Mouse (Mus musculus): ENCODE data around the gene B3gnt8. TPM values are rescaled to one million over a fixed set of nuclear protein-coding genes. Genes with fewer than 3 reads are reported as not detected.

The B3gnt8 gene
- polyA plus RNA-seq, 1 experiment from 2014 or later = 15.0 TPM

DNA sequence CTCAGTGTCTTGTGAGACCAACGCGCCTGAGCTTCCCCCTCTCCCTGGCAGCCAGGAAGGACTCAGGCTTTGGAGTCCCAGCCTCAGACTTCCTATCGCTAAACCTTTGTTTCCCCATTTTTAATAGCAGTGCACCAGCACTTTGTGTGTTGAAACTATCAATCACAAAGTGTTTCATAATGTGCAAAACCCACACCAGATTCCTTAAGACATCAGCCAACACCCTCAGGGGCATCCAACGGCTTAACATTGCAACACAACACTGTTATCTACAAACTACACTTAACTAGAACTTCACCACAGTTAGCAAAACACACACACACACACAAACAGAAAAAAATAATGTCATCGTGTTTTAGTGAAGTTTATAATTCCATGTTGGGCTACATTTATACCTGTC is 23.4 kb downstream of the B3gnt8 start:
- no peak overlapping the region for H3K27ac ChIP-seq (ENCODE audit: low read length)
- 73% methylated on average over 5 of the region's 5 CpGs for WGBS
- H3K27me3 ChIP-seq (ENCODE audit: insufficient read depth, low read length) = no peaks in the 10 kb centered on the region
- no peak overlapping the region for H3K4me2 ChIP-seq (replicated peaks; ENCODE audit: low read depth, low read length)
- no peak for ATAC-seq (ENCODE audit: low FRiP score, low TSS enrichment)
- peaks cover under 1% of the 10 kb centered on the region; the same call in 1 of the 2 replicates for H3K4me1 ChIP-seq (ENCODE audit: insufficient read depth, low read length)
- H3K9ac ChIP-seq (replicated peaks; ENCODE audit: low read length) = no peak overlapping the region
- no peak overlapping the region for H3K4me3 ChIP-seq (ENCODE audit: low read length)
- H3K9me3 ChIP-seq (ENCODE audit: low read length) = no peaks in the 10 kb centered on the region
- no peaks in the 10 kb centered on the region for H3K36me3 ChIP-seq (ENCODE audit: insufficient read depth, low read length)

DNA sequence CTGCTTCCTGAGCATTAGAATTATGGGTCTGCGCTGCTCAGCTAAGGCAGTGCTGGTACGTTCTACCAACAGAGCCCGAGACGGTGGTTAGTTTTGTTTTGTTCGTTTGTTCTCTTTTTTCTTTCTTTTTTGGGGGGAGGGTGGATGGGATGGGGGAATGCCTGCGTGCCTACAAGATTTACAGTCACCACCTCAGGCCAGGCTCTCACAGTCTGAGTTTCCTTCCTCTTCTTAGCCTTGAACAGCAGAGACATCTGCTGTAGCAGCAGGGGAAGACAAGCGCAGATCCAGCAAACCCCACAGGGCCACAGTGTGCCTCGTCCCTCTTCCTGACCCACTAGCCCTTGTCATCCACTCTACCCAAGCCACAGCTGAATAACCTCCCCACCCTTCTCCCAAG is 24.8 kb downstream of the B3gnt8 start:
- Histone ChIP-seq H3K27ac (ENCODE audit: low read length) (no peak overlapping the region), H3K4me3 (ENCODE audit: low read length) (no peak overlapping the region), H3K4me2 (replicated peaks; ENCODE audit: low read depth, low read length) (no peak overlapping the region), H3K36me3 (ENCODE audit: insufficient read depth, low read length) (no peaks in the 10 kb centered on the region), H3K27me3 (ENCODE audit: insufficient read depth, low read length) (no peaks in the 10 kb centered on the region), H3K9ac (replicated peaks; ENCODE audit: low read length) (no peak overlapping the region), H3K4me1 (ENCODE audit: insufficient read depth, low read length) (no peaks in the 10 kb centered on the region), H3K9me3 (ENCODE audit: low read length) (no peaks in the 10 kb centered on the region)
- WGBS = 85% methylated on average over 8 of the region's 8 CpGs
- ATAC-seq (ENCODE audit: low FRiP score, low TSS enrichment) = no peak

DNA sequence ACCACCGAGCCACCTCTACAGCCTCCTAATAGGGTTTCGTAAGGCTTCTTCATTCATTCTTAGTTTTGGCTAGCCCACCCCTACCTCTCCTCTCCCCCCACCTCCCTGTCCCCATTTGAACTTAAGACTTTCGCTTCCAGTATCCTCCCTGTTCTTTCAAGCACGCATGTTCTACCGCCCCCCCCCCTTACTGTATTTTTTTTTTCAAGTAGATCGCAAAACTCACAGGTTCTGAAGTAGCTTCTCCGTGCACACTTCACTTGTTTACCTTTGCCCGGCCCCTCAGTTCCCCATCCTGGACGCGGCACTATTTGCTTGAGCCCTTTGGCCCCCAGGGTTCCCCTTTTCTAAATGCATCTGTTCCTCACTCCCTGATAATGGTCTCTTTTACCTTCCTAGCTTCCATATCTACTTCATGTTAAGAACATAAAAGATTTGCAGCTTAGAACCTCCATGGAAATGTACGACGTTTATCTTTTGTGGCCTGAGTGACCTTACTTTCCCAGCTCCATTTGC is 25.8 kb downstream of the B3gnt8 start:
- WGBS = 83% methylated on average over 12 of the region's 12 CpGs
- Histone ChIP-seq H3K9ac (replicated peaks; ENCODE audit: low read length) (no peak overlapping the region), H3K27ac (ENCODE audit: low read length) (no peak overlapping the region), H3K4me2 (replicated peaks; ENCODE audit: low read depth, low read length) (no peak overlapping the region), H3K36me3 (ENCODE audit: insufficient read depth, low read length) (no peaks in the 10 kb centered on the region), H3K9me3 (ENCODE audit: low read length) (no peaks in the 10 kb centered on the region), H3K4me3 (ENCODE audit: low read length) (no peak overlapping the region), H3K27me3 (ENCODE audit: insufficient read depth, low read length) (no peaks in the 10 kb centered on the region), H3K4me1 (ENCODE audit: insufficient read depth, low read length) (peaks cover 7% of the 10 kb centered on the region)
- ATAC-seq (ENCODE audit: low FRiP score, low TSS enrichment) = no peak

DNA sequence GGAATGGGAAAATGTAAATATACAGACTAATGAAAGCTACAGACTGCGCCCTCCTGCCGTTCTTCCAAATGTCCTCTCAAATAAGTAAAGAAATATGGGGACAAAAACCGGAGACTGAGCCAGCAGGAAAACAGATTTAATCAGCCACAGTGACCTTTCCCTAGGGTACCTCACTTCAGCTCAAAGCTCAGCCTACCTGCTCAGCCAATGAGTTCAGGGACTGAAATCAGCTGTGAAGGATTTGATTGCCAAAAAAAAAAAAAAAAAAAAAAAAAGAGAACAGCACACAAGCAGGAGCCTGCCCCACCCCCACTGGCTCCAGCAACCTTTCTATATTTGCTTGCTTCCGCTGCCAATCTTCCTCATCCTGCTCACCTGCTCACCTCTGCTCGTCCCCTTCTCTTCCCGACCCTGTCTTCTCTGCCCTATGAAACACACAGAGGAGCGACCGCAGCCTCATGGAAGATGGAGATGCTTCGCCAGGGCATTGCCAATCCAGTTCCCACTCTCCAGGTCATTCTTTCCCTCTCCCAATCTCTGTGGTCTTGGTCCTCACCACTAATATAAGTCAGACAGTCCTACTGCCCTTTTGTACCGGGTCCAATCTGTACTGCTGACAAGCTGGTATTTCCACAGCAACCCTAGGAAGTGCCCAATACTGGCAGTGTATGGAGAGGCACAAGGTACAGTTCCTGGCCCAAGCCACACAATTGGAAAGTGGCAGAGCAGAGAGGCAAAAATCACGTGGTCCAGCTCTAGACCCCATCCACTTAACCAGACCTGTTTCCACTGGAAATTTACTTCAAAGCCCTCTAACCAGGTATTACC is 29.4 kb downstream of the B3gnt8 start:
- no peak overlapping the region for H3K4me2 ChIP-seq (replicated peaks; ENCODE audit: low read depth, low read length)
- WGBS = 80% methylated on average over 11 of the region's 11 CpGs
- H3K4me3 ChIP-seq (ENCODE audit: low read length) = no peak overlapping the region
- H3K9me3 ChIP-seq (ENCODE audit: low read length) = no peaks in the 10 kb centered on the region
- H3K9ac ChIP-seq (replicated peaks; ENCODE audit: low read length) = no peak overlapping the region
- H3K36me3 ChIP-seq (ENCODE audit: insufficient read depth, low read length) = no peaks in the 10 kb centered on the region
- no peaks in the 10 kb centered on the region for H3K27me3 ChIP-seq (ENCODE audit: insufficient read depth, low read length)
- ATAC-seq (ENCODE audit: low FRiP score, low TSS enrichment) = no peak
- no peak overlapping the region for H3K27ac ChIP-seq (ENCODE audit: low read length)
- peaks cover 22% of the 10 kb centered on the region for H3K4me1 ChIP-seq (ENCODE audit: insufficient read depth, low read length)

- H3K4me1 ChIP-seq (ENCODE audit: insufficient read depth, low read length) = peaks cover 22% of the 10 kb centered on the region
- peak overlapping the region; percentile 79 for H3K4me2 ChIP-seq (replicated peaks; ENCODE audit: low read depth, low read length)
- H3K9me3 ChIP-seq (ENCODE audit: low read length) = no peaks in the 10 kb centered on the region
- 37% methylated on average over 10 of the region's 10 CpGs for WGBS
- H3K27me3 ChIP-seq (ENCODE audit: insufficient read depth, low read length) = no peaks in the 10 kb centered on the region
- H3K27ac ChIP-seq (ENCODE audit: low read length) = no peak overlapping the region
- peak overlapping the region; percentile 77 for H3K4me3 ChIP-seq (ENCODE audit: low read length)
- H3K36me3 ChIP-seq (ENCODE audit: insufficient read depth, low read length) = no peaks in the 10 kb centered on the region
- H3K9ac ChIP-seq (replicated peaks; ENCODE audit: low read length) = peak overlapping the region; percentile 76
- ATAC-seq (ENCODE audit: low FRiP score, low TSS enrichment) = no peak
Measured at GRCm38 (mm10) chr7:25657785-25658184, 31.3 kb downstream of the B3gnt8 start.

- Histone ChIP-seq H3K9ac (replicated peaks; ENCODE audit: low read length) (peak within 1 kb of the TSS; percentile 76), H3K27me3 (ENCODE audit: insufficient read depth, low read length) (no peaks in the 10 kb centered on the region), H3K4me3 (ENCODE audit: low read length) (peak within 1 kb of the TSS; percentile 77), H3K4me1 (ENCODE audit: insufficient read depth, low read length) (peaks cover 22% of the 10 kb centered on the region), H3K4me2 (replicated peaks; ENCODE audit: low read depth, low read length) (peak within 1 kb of the TSS; percentile 86), H3K9me3 (ENCODE audit: low read length) (no peaks in the 10 kb centered on the region), H3K36me3 (ENCODE audit: insufficient read depth, low read length) (0 out of 2 replicates have a peak, but pooled peaks cover 2% of the 10 kb centered on the region), H3K27ac (ENCODE audit: low read length) (peak within 1 kb of the TSS; percentile 83)
- peak; percentile 98 for ATAC-seq (ENCODE audit: low FRiP score, low TSS enrichment)
- under 1% methylated on average over 50 of the region's 50 CpGs for WGBS
Measured at GRCm38 (mm10) chr7:25658657-25659472, 32.4 kb downstream of the B3gnt8 start, which contains the start of the genes Bckdha and Exosc5. Gene Bckdha (minus strand): TSS chr7:25658981. Gene Exosc5 (plus strand): TSS chr7:25659164.

DNA sequence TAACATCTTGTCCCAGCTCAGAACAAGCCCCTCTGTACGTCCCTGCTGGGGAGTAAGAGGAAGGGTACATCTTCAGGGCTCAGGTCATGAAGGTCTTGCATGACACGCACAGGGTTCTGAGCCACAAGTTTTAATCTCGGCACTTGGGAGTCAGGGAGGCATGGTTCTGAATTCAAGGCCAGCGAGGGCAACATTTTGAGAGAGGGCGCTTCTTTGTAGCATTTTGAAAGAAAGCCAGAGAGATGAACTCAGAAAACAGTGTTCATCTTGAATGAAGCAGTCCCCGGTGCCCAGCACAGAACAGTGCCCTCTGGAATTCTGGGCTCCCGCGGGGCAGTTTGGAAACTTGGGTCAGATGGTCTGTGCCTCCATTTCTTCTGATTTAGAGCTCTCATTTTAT is 39.9 kb downstream of the B3gnt8 start:
- Histone ChIP-seq H3K9ac (replicated peaks; ENCODE audit: low read length) (no peak overlapping the region), H3K4me2 (replicated peaks; ENCODE audit: low read depth, low read length) (no peak overlapping the region), H3K9me3 (ENCODE audit: low read length) (no peaks in the 10 kb centered on the region), H3K4me1 (ENCODE audit: insufficient read depth, low read length) (no peaks in the 10 kb centered on the region), H3K27me3 (ENCODE audit: insufficient read depth, low read length) (no peaks in the 10 kb centered on the region), H3K27ac (ENCODE audit: low read length) (no peak overlapping the region), H3K36me3 (ENCODE audit: insufficient read depth, low read length) (peaks cover 35% of the 10 kb centered on the region), H3K4me3 (ENCODE audit: low read length) (no peak overlapping the region)
- 96% methylated on average over 8 of the region's 8 CpGs for WGBS
- no peak for ATAC-seq (ENCODE audit: low FRiP score, low TSS enrichment)

DNA sequence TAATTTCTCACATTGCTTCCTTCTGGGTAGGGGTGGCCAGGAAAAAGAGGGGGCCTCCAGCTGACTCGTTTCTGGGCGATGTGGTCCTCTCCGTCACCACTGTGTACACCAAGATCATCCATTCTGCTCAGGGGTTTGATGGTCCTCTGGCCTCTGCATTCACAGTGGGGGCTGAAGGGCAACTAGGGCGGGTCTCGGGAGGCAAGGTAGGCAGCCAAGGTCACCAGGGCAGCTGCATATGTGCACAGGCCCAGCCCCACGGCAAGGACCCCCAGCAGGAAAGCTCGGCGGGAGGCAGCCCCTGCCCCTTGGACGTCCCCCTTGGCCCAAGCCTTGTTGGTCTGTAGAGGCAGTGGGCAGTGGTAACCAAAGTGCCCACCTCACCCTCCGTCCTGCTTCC is 42.7 kb downstream of the B3gnt8 start:
- Histone ChIP-seq H3K27ac (ENCODE audit: low read length) (no peak overlapping the region), H3K4me3 (ENCODE audit: low read length) (no peak overlapping the region), H3K27me3 (ENCODE audit: insufficient read depth, low read length) (peaks cover 8% of the 10 kb centered on the region), H3K9ac (replicated peaks; ENCODE audit: low read length) (no peak overlapping the region), H3K4me1 (ENCODE audit: insufficient read depth, low read length) (no peaks in the 10 kb centered on the region), H3K9me3 (ENCODE audit: low read length) (no peaks in the 10 kb centered on the region), H3K36me3 (ENCODE audit: insufficient read depth, low read length) (peaks cover 29% of the 10 kb centered on the region), H3K4me2 (replicated peaks; ENCODE audit: low read depth, low read length) (no peak overlapping the region)
- no peak for ATAC-seq (ENCODE audit: low FRiP score, low TSS enrichment)
- WGBS = 86% methylated on average over 10 of the region's 10 CpGs

DNA sequence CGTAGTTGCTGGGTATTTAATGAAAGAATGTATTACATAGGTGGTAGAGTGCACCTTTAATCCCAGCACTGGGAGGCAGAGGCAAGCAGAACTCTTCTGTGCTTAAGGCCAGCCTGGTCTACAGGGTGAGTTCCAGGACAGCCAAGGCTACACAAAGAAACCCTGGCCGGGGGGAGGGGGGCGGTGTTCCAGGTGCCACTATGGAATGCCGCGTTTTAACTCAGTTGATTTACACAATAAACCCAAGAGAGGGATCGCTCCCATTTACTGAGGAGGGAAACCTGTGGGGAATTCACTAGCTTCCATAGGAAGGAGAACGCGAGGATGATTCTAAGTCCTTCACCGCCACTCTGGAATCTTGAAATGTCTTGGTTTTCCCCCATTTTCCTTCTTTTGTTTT is 43.2 kb downstream of the B3gnt8 start:
- no peak overlapping the region for H3K4me3 ChIP-seq (ENCODE audit: low read length)
- H3K4me1 ChIP-seq (ENCODE audit: insufficient read depth, low read length) = peaks cover 2% of the 10 kb centered on the region
- no peak for ATAC-seq (ENCODE audit: low FRiP score, low TSS enrichment)
- no peak overlapping the region for H3K27ac ChIP-seq (ENCODE audit: low read length)
- no peak overlapping the region for H3K4me2 ChIP-seq (replicated peaks; ENCODE audit: low read depth, low read length)
- H3K9me3 ChIP-seq (ENCODE audit: low read length) = no peaks in the 10 kb centered on the region
- 80% methylated on average over 9 of the region's 9 CpGs for WGBS
- peaks cover 12% of the 10 kb centered on the region for H3K27me3 ChIP-seq (ENCODE audit: insufficient read depth, low read length)
- H3K9ac ChIP-seq (replicated peaks; ENCODE audit: low read length) = no peak overlapping the region
- peaks cover 25% of the 10 kb centered on the region for H3K36me3 ChIP-seq (ENCODE audit: insufficient read depth, low read length)

Data from kidney, embryonic 16.5 days (tissue).